Mouse (Mus musculus) ES-E14 (cell line): ENCODE results near the gene Abcg1. TPM values are rescaled to one million over a fixed set of nuclear protein-coding genes. Genes with fewer than 3 reads are reported as not detected.

Source experiments
- DNase-seq: peaks from one replicate; pipeline ENCODE4 v3.0.0-alpha.2; 2013; ENCODE audit warnings: low read depth, low spot score
- H3K27ac ChIP-seq: 2 replicates; pipeline ENCODE4 v1.5.1; 2012; ENCODE audit warnings: low read depth, mild to moderate bottlenecking, low read length, moderate library complexity, mixed read lengths; ENCODE audit not compliant: poor library complexity, insufficient read depth, severe bottlenecking
- H3K36me3 ChIP-seq: 2 replicates; pipeline ENCODE4 v1.6.1; 2012; ENCODE audit warnings: mild to moderate bottlenecking, low read length, moderate library complexity, mixed read lengths; ENCODE audit not compliant: control insufficient read depth, poor library complexity, insufficient read depth, severe bottlenecking
- H3K4me1 ChIP-seq, 2 experiments: fragments of 150-350 bp in 1 of 2; sonication (generic) in 1 of 2; 2 replicates each; pipeline ENCODE4 v1.6.1; 2012; ENCODE audit warnings: low read length in 2 of 2, mild to moderate bottlenecking in 1 of 2, mixed read lengths in 1 of 2; ENCODE audit not compliant: control insufficient read depth in 2 of 2, insufficient read depth in 2 of 2, poor library complexity in 1 of 2
- H3K4me3 ChIP-seq, 2 experiments: fragments of 150-350 bp in 1 of 2; sonication (generic) in 1 of 2; 2 replicates each; pipeline ENCODE4 v1.5.1; 2012; ENCODE audit warnings: low read length in 2 of 2, low read depth in 1 of 2, mild to moderate bottlenecking in 1 of 2, mixed read lengths in 1 of 2; ENCODE audit not compliant: insufficient read depth in 1 of 2, poor library complexity in 1 of 2, severe bottlenecking in 1 of 2
- H3K9ac ChIP-seq: 2 replicates; pipeline ENCODE4 v1.6.1; 2012; ENCODE audit warnings: low read depth, mild to moderate bottlenecking, low read length, mixed read lengths; ENCODE audit not compliant: poor library complexity, insufficient read depth, severe bottlenecking
- H3K9me3 ChIP-seq: fragments of 150-350 bp; sonication (generic); 2 replicates; pipeline ENCODE4 v1.6.1; 2012; ENCODE audit warnings: low read depth, mild to moderate bottlenecking, low read length; ENCODE audit not compliant: control insufficient read depth, insufficient read depth
- CHD2 ChIP-seq: IDR thresholded peaks from 2 replicates; pipeline ENCODE4 v1.6.1; 2014; ENCODE audit warnings: mild to moderate bottlenecking, low read depth, low read length, inconsistent platforms
- HCFC1 ChIP-seq: IDR thresholded peaks from 2 replicates; pipeline ENCODE4 v1.6.1; 2012; ENCODE audit warnings: low read length, inconsistent platforms, borderline replicate concordance; ENCODE audit not compliant: insufficient read depth
- MAFK ChIP-seq: IDR thresholded peaks from 2 replicates; pipeline ENCODE4 v1.6.1; 2014; ENCODE audit warnings: mild to moderate bottlenecking, low read depth, low read length, inconsistent platforms; ENCODE audit not compliant: insufficient read depth
- ZC3H11A ChIP-seq: IDR thresholded peaks from 2 replicates; pipeline ENCODE4 v1.6.1; 2012; ENCODE audit warnings: low read depth, mild to moderate bottlenecking, inconsistent platforms, low read length, borderline replicate concordance
- ZNF384 ChIP-seq: IDR thresholded peaks from 2 replicates; pipeline ENCODE4 v1.6.1; 2012; ENCODE audit warnings: low read depth, low read length, inconsistent platforms
- in situ Hi-C, 2 experiments: fragments of 600-800 bp; cut with MboI; formaldehyde crosslinking; loops; one replicate each; pipeline ENCODE4 v1.15.1; 2025; ENCODE audit warnings: low sequenced_read_pairs in 2 of 2, inconsistent platforms in 1 of 2; ENCODE audit not compliant: unreplicated experiment in 2 of 2
- total RNA-seq: library from RNA; depleted of rRNA; stranded (reverse); fragments of 300-350 nt; gene quantifications from 2 replicates; pipeline ENCODE4 v1.2.3, GENCODE M21; 2012

Abcg1 gene
- total RNA-seq, 1 experiment: 9.3 TPM

GRCm38 (mm10) chr17:31103823-31104222 lies 46.3 kb downstream of the Abcg1 start:
- peaks cover 3% of the 10 kb centered on the region; the same call in 1 of the 2 replicates for H3K36me3 ChIP-seq
- in situ Hi-C loops: no loop called here
- no peak overlapping the region for H3K27ac ChIP-seq
- no peak overlapping the region for H3K4me3 ChIP-seq
- no peak overlapping the region for H3K9ac ChIP-seq
- TF ChIP-seq ZNF384 (no peak), HCFC1 (no peak), MAFK (no peak), ZC3H11A (no peak), CHD2 (no peak)
- H3K4me1 ChIP-seq: peaks cover 0 to 5% of the 10 kb centered on the region in 2 experiments; a peak in 1 of 4 replicates
- no peaks in the 10 kb centered on the region for H3K9me3 ChIP-seq
- no peak for DNase-seq

- DNase-seq: no peak
- H3K9me3 ChIP-seq: no peaks in the 10 kb centered on the region
- H3K36me3 ChIP-seq: peaks cover 12% of the 10 kb centered on the region; the same call in 1 of the 2 replicates
- no peak overlapping the region for H3K9ac ChIP-seq
- no peak overlapping the region for H3K4me3 ChIP-seq
- in situ Hi-C loops: no loop called here
- H3K27ac ChIP-seq: no peak overlapping the region
- TF ChIP-seq CHD2 (no peak), MAFK (no peak), ZC3H11A (no peak), ZNF384 (no peak), HCFC1 (no peak)
- H3K4me1 ChIP-seq: peaks cover 2 to 15% of the 10 kb centered on the region in 2 experiments
These were observed 50.9 kb downstream of the Abcg1 start for GRCm38 (mm10) chr17:31108388-31108787.

- peak overlapping the region; percentile 76 for H3K27ac ChIP-seq
These were observed 55.8 kb downstream of the Abcg1 start for GRCm38 (mm10) chr17:31113191-31113856.

DNA sequence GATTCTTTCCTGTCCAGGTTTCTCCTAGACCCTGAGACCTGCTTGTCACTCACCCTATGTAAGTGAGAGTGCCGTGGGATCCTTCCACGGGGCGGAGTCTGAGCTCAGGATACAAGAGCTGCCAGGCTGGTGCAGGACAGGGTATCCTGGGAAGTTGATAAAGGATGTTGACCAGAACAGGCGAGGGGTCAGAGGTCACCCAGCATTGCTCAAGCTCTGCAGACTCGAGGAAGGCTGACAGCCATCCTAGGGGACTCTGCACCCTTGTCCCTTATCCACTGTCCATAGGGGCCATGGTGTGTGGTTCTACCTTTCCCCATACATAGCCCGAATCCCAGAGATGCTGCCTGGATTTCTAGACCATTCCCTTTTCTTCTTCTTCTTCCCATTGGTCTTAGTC lies 58.6 kb downstream of the Abcg1 start:
- in situ Hi-C loops: loop anchor here in 1 of 2 experiments (10.0 kb wide), 1 partner anchor 91 kb away; no protein-coding TSS in a partner anchor
- H3K4me3 ChIP-seq: no peak overlapping the region
- H3K36me3 ChIP-seq: peaks cover 12% of the 10 kb centered on the region; the same call in 1 of the 2 replicates
- no peak for DNase-seq
- no peak for TF ChIP-seq ZC3H11A
- TF ChIP-seq MAFK: no peak
- TF ChIP-seq HCFC1: no peak
- TF ChIP-seq CHD2: no peak
- TF ChIP-seq ZNF384: no peak
- peaks cover 13 to 47% of the 10 kb centered on the region in 2 experiments for H3K4me1 ChIP-seq
- H3K27ac ChIP-seq: peak overlapping the region; percentile 36; the same call in 1 of the 2 replicates
- no peak overlapping the region for H3K9ac ChIP-seq
- H3K9me3 ChIP-seq: no peaks in the 10 kb centered on the region

More at GRCm38 (mm10) chr17:31113191-31113856, 55.8 kb downstream of the Abcg1 start:
- H3K9ac ChIP-seq: no peak overlapping the region
- peaks cover 13 to 42% of the 10 kb centered on the region in 2 experiments for H3K4me1 ChIP-seq
- peak overlapping the region in 1 of 2 experiments; percentile 34; a peak in 1 of 4 replicates for H3K4me3 ChIP-seq
- no peaks in the 10 kb centered on the region for H3K9me3 ChIP-seq
- DNase-seq: peak; percentile 47
- in situ Hi-C loops: loop anchor here in 1 of 2 experiments (10.0 kb wide), 1 partner anchor 89 kb away; no protein-coding TSS in a partner anchor
- peaks cover 12% of the 10 kb centered on the region; the same call in 1 of the 2 replicates for H3K36me3 ChIP-seq
- TF ChIP-seq CHD2 (no peak), ZNF384 (no peak), ZC3H11A (no peak), HCFC1 (no peak)
